Mouse (Mus musculus) adrenal gland, adult 2 months (tissue): ENCODE measurements around the gene Art1. TPM values are rescaled to one million over a fixed set of nuclear protein-coding genes. Genes with fewer than 3 reads are reported as not detected.
A peak's percentile ranks its signal among the peaks of the same experiment; 100 is the strongest.

Experiments used
- DNase-seq: peaks from one replicate; pipeline ENCODE4 v3.0.0; 2021
- long read RNA-seq: library from polyadenylated mRNA; stranded (forward); transcript quantifications from one replicate; pipeline ENCODE4 v2.0.0, GENCODE M21; 2021
- polyA plus RNA-seq: library from polyadenylated mRNA; depleted of rRNA; stranded (reverse); fragments of >200 nt; gene quantifications from 2 replicates; pipeline ENCODE4 v1.2.3, GENCODE M21; 2012; rRNA removed
- total RNA-seq, 2 experiments: library from RNA; stranded (reverse); gene quantifications; 2 replicates each; pipeline ENCODE4 v1.2.3; 2021

The Art1 gene
- total RNA-seq (not detected), polyA plus RNA-seq (0.28 TPM in 1 of 2 replicates, not detected in the other)
- long read RNA-seq, result 0 reads

DNA sequence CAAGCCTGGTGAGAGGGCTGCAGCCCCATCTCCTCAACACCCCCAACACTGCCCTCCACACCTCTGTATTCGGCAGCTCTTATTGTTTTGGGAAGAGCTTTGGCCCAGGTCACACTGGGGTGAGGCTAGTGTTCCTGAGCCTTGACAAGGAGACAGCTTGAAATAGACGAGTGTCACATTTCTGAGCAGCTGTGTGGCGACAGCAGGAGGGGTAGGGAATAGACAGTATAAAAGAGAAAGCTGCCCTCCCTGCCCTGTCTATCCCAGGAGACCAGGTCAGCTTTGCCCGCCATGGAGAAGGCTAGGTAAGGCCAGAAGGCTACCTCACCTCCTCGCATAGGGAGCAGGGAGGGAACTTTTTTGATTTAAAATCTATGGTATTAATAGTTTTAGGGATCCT is at the start of gene Art1:
Gene Art1 (plus strand): TSS at position 257 of the 400 bp plus-strand sequence.
- no peak for DNase-seq

DNA sequence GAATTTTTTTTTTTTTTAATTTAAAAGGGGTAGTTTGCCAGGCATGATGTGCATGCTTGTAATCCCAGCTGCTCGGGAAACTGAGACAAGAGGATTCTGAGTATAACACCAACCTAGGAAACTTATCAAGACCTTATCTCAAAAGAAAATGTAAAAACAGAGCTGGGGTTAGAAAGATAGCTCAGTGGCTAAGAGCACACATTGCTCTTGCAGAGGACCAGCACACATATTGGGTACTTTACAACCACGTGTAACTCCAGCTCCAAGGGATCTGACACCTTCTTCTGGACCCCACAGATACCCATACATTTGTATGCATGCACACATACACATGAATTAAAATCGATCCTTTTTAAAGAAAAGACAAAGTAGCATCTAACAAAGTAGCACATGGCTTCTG is 40.2 kb upstream of the Art1 start:
- DNase-seq, result no peak

DNA sequence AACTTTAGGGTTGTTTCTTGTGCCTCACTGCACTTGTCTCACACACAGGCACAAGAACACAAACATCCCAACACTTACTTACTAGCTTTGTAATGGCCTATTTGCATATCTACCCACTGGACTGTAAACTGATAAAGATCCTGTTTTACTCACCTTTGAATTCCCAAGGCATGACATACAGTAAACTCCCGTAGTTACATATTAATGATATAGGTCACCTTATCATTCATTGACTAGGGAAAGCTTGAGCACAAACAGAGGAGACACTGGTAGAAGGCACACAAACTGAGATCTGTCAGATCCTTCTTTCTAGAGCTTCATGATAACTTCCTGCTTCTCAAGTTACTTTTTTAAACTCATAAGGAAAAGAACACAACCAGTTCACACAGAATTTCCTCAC is 39.3 kb upstream of the Art1 start:
- no peak for DNase-seq

DNA sequence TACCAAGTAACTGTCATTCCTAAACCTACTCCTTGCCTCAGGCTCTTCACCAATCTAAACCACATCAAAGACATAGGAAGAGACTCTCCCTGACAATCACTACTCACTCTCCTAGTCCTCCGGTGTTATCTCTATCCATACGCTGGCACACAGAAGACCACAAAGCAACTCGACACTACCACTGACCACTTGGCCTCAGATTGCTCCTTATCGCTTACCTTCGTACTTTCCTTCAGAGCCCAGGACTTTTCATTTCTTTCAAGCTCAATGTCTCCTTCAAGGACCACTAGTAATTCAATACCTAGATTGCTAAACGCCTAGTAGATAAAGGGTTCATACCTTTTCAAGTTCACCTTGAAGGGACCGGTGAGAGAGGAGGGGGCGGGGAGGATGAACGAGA is 37.7 kb upstream of the Art1 start:
- no peak for DNase-seq

DNA sequence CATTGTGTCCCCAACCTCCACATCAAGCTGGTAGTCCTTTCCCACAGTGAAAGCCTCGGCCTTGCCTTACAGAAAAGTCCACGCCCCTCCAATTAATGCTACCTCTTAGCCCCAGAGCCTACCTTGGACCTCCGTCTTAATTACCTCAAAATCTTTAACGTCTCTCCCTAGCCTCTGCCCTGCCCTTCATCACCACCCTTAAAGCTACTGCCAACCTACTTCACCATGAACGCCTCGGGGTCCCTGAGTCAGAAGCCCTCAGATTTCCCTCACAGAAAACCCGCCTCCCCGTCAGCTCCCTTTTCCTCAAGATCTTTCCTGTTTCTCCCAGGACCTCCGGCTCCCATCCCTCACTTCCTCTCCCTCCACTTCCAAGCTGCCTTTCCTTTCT is 36.9 kb upstream of the Art1 start:
- no peak for DNase-seq

DNA sequence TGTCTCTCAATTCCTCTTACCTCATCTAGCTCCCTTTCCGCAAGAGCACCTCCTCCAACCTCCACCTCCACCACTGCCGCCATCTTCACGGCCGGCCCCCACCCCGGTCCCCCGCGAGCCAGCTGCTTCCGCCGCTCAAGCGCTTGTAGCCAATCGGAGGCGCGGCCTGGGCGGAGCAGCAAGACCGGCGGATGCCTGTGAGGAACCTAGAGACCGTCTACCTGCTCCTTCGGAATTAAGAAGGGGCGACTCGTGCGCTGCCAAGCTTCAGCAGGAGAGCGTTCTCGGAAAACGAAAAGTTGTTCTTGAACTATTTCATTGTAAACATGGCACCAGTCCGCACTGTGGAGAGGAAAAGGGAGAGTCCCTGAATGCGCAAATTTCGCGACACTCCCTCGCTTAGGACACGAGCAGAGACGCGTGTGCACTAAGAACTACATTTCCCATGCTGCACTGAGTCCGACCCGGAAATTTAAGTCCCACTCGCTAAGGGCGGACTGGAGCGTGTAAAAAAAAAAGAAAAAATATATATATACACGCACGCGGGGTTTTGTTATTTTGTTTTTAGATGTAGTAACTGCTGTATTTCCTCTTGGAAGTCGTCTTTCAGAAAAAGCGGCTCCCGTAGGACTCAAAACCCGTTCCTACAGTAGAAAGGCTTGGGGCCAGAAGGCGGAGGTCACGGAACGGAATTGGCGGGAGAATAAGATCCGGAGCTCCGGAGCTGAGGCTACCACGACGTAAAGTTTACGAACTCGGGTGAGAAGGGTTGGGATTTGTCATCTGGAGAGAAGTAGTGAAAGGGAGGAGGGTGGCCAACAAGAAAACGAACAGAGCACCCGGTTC is 36.3 kb upstream of the Art1 start, which contains the start of the genes Rnf121, Xndc1 and Xntrpc:
Gene Rnf121 (minus strand): TSS at position 424 of the 846 bp plus-strand sequence.
Gene Xndc1 (plus strand): TSS at position 466 of the 846 bp plus-strand sequence.
Gene Xntrpc (plus strand): TSS at position 668 of the 846 bp plus-strand sequence.
- DNase-seq, result peak; percentile 96

DNA sequence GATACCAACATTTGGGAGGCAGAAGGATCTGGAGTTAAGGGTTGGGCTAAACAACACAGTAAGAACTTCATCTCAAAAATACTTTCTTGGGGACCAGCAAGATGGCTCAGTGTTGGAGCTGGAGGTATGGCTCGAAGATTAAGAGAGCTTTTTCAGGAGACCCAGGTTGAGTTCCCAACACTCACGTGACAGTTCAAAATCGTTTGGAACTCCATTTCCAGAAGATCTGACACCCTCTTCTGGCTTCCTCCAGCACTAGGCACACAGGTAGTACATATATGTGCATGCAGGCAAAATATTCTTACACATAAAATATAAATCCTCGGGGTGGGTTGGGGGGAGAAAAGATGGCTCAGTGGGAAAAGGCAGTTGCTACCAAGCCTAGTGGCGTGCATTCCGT is 35.2 kb upstream of the Art1 start:
- DNase-seq, result no peak

DNA sequence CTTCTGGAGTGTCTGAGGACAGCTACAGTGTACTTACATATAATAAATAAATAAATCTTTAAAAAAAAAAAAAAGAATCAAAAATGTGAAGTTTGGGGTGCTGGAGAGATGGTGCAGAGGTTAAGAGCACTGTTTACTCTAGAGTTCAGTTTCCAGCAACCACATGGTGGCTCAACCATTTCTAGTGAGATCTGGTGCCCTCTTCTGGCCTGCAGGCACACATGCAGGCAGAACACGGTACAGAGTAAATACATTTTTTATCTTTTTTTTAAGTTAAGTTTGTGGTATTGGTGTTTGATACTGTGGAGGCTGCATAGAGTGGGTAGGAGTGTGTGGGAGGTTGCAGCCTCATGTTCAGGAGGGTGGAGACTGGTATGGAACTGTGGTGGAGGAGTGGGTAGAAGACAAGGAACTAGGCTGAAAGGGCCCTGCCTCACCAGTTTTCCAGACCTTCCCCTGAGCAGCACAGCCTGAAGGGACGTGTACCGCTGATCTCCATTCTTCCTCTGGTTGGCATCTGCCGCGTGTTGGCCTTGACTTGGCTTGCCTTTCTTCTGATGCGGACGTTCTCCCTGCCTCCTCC is 24.7 kb upstream of the Art1 start:
- DNase-seq, result no peak

DNA sequence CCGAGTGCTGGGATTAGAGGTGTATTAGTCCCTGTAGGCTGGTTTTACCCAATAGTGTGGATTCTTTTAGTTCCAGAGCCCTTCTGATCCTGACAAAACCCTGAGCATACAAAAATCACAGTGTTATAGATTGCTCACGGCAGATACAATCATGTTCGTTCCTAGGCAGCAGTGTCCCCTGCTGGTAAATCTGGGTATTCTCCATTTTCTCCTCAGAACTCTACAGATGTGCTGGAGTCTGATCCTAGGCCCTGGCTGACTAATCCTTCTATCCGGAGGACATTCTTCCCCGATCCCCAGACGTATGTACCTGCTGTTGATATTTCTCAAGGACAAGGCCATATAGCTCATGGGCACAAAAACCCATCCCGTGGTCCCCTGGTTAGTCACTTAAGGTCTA is 23.0 kb upstream of the Art1 start:
- DNase-seq, result peak; percentile 34

DNA sequence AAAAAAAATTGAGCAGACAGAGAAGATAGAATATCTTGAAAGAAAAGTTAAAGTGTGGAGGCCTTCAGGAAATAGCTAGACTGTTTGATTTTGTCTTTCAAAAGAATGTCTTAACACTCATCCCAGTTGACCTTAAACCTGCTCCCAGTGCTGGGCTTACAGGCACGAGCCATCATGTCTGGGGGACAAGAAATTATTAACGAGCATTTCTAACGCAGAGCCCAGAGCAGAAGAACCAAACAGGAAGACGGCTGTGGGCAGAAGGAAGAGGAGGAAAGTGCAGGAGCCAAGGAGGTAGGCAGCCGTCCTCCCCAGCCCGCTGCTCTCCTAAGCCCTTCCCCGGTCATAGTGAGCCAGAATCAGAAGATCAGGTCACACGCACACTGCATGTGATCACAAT is 21.2 kb upstream of the Art1 start:
- no peak for DNase-seq

DNA sequence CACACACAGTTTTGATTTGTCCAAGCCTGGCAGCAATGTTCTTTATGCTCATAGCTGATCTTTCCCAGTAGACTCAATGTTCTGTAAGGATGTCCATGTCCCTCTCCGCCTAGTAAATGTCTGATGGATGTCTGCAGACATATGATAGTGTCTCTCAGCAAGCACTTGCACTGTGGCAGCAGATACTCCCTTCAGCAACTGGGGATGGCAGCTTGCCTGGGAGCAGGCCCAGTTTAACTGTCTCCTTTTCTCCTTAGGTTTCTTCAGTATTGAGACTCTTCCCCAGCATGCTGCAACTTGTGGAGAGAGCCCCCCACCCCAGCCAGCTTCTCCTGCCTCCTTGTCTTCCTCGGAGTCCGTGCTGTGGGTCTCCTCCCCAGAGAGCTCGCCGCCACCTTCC is 19.8 kb upstream of the Art1 start:
- no peak for DNase-seq

DNA sequence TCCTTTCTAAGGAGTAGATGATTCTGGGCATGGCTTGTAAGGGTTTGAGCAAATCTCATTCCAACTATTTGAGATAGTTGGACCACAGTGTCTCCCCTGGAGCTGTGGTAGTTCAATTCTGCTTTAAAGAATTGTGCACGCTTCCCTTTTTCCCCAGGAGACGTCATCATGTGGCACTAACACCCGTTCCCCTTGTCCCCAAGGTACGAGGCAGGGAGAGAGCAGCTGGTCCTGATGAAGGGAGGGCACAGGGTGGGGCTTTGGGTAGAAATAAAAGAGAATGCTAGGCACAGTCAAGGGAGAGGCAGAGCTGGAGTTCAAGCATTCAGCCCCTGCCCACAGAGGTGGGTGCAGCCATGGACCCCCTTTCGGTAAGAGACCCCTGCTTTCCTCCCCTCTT is 18.7 kb upstream of the Art1 start, which contains the start of gene Trpc2:
Gene Trpc2 (plus strand): TSS at position 301 of the 400 bp plus-strand sequence.
- DNase-seq, result no peak

DNA sequence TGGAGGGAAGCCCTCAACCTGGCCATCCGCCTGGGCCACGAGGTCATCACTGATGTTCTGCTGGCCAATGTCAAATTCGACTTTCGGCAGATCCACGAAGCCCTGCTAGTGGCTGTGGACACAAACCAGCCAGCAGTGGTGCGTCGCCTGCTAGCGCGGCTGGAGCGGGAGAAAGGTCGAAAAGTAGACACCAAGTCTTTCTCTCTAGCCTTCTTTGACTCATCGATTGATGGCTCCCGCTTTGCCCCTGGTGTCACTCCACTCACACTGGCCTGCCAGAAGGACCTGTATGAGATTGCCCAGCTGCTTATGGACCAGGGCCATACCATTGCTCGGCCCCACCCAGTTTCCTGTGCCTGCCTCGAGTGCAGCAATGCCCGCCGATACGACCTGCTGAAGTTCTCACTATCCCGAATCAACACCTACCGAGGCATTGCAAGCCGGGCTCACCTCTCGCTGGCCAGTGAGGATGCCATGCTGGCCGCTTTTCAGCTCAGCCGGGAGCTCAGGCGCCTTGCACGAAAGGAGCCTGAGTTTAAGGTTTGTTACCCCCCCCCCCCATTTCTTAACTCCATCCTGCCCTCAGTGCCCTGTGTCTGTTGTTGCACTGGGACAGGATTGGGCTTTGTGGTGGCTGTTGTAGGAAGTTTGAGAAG is 17.4 kb upstream of the Art1 start:
- no peak for DNase-seq

DNA sequence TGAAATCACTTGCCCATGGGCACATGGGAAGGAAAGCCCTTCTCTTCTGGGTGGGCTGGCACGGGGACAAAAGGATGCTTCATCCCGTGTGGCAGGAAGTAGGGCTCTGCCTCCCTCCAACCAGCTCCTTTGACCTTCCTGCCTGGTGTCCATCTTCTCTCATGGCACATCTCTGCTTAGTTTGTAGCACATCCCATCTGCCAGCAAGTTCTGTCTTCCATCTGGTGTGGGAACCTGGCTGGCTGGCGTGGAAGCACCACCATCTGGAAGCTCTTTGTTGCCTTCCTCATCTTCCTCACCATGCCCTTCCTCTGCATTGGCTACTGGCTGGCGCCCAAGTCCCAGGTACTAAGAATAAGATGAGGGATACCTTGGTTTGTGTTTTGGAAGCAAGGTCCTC is 14.2 kb upstream of the Art1 start:
- DNase-seq, result no peak

DNA sequence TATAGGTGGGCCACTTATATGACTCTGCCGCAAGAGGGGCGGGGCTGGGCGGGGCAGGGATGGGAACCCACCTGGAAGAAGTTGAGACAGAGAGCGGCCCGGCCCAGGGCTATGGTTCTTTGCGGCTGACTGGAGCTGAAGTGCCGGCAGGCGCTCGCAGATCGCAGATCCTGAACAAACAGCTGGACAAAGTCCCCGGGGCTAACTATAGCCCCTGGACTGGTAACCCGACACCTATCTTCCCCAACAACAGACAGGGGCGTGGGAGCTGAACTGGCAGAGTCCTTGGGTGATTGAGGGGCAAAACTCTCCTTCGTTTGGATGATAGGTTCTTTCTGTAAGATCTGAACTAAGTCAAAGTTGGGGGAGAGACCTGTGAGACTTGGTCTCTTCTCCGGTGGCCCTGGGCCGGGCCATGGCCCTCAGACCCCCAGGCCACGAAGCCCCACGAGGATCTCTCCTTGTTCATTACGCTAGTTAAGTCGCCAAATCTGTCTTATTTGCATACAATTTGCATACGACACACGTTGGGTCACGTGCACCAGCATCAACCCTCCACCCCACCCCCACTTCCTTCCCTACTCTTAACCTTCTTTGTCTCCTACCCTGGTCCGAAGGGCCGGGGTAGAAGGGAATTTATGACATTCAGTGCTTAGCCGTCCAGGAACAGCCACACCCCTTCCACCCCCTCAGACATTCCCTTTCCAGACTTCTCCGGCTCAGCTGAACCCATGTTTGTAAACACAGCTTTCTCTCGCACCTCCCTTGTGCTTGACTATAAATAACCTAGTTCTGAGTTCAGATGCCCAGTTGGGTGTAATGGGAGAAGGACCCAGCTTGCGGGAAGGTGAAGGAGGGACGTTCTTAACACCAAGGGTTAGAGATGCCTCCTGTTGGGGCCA is 1.5 kb upstream of the Art1 start:
- DNase-seq, result no peak

DNA sequence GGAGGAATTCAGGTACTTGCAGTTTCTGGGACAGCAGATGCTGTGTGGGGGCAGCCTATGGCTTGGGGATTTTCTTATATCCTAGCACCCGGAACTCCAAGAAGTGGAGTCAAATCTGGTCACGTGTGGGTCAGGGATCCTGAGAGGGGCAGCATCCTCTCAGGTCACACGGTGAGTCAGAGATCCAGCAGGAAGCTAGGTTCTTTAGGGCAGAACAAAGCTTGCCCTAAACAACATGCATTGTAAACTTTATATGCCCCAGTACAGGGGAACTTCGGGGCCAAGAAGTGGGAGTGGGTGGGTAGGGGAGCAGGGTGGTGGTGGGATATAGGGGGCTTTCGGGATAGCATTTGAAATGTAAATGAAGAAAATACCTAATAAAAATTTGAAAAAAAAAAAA is 675 bp upstream of the Art1 start:
- no peak for DNase-seq

DNA sequence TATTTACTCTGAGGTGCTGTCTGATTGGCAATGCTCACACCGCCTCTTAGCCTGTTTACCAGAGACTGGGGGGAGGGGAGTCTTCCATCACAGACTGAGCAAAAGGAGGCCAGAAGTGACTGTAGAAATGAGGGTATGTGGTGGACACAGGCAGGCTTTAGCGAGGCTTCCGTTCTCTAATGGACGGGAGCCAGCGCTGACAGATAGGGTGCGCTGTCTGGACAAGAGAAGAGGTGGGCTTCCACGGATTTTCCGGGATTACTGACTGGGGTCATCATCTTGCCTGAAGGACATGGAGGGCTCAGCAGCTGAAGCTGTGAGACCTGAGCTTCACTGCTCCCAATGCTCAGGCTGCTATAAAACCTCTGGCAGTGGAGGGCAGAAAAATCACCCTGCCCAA is 698 bp downstream of the Art1 start:
- no peak for DNase-seq

DNA sequence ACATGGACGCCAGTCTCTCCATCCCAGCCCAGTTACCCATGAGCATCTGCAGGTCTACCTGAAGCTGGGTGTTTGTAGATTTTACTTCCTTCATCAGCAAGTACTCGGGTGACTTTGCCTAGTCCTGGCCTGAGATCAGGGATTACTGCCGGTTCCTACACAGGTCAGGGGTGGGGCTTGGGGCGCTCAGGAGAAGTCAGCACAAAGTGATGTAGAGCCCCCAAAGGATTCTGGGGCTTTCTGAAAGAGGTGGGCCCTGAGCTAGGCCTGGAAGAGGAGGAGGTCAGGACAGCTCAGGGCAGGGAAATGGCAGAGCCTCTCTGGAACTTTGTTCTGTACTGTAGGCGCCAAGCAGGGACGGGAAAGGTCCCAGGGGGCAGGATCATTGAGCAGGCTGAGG is 1.2 kb downstream of the Art1 start:
- no peak for DNase-seq

DNA sequence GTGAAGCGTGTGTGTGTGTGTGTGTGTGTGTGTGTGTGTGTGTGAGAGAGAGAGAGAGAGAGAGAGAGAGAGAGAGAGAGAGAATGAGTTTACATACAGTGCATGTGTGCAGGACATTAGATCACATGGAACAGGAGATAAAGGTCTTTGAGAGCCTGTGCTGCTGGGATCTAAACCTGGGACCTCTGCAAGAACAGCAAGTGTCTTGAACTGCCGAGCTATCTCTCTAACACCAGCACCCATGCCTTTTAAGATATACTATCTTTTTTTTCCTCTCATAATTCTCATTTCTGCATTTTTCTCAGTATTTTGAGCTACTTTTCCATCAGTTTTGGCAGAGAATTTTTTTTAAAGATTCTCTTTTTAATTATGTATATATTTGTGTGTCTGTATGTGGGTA is 2.0 kb downstream of the Art1 start:
- no peak for DNase-seq

DNA sequence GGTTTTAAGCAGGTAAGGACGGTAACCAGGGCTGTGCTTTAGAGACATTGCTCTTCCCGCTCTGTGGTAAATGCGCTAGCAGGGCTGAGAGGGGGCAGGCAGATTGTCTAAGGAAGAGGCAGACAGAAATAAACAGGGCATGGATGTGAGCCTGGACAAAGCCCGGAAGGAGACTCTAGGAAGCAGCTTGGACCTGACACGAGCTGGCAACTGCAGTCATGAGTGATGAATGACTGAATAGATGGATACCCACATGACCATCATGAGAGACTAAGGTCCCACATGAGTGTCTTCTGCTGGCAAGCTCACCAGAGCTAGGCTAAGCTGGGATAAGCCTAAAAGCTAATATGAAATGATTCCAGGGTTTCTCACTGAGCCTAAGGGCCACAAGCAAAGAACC is 2.6 kb downstream of the Art1 start:
- no peak for DNase-seq

DNA sequence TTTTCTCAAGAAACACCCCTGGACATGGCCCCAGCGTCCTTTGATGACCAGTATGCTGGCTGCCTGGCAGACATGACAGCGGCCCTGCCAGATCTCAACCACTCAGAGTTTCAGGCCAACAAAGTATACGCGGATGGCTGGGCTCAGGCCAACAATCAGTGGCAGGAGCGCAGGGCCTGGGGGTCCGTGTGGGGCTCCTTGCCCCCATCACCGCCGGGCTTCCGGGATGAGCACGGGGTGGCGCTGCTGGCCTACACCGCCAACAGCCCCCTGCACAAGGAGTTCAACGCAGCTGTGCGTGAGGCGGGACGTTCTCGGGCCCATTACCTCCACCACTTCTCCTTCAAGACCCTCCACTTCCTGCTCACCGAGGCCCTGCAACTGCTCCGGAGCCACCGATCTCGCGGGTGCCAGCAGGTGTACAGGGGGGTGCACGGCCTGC is 5.2 kb downstream of the Art1 start:
- DNase-seq, result no peak

DNA sequence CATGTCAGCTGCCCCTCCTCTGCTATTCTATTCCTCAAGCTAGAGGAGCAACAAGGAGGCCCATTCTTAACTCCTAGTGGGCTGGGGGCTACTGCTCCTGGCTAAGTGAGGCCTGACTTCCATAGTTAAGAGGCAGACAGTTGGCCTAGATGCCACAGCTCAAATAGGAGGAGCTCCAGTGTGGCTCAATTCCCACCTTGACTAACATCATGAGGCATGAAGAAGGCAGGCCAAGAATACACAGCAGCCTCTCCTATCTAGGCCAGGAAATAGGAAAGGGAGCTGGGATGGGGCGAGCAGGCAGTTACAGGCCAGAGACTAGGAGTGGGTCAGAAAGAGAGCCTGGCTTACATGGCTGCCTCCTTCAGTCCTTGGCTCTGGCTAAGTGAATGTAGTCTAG is 6.7 kb downstream of the Art1 start:
- DNase-seq, result no peak
